Mouse (Mus musculus): ENCODE data around the gene C1ra. TPM values are rescaled to one million over a fixed set of nuclear protein-coding genes. Genes with fewer than 3 reads are reported as not detected.
"Not testable (repeated sequence)": the region's sequence is repeated elsewhere in the genome, so short reads cannot be mapped to it uniquely, and the experiment has no call there.

The C1ra gene
- total RNA-seq, 4 experiments from 2014 or later, result 11.2 to 14.1 (median 13.0) TPM

DNA sequence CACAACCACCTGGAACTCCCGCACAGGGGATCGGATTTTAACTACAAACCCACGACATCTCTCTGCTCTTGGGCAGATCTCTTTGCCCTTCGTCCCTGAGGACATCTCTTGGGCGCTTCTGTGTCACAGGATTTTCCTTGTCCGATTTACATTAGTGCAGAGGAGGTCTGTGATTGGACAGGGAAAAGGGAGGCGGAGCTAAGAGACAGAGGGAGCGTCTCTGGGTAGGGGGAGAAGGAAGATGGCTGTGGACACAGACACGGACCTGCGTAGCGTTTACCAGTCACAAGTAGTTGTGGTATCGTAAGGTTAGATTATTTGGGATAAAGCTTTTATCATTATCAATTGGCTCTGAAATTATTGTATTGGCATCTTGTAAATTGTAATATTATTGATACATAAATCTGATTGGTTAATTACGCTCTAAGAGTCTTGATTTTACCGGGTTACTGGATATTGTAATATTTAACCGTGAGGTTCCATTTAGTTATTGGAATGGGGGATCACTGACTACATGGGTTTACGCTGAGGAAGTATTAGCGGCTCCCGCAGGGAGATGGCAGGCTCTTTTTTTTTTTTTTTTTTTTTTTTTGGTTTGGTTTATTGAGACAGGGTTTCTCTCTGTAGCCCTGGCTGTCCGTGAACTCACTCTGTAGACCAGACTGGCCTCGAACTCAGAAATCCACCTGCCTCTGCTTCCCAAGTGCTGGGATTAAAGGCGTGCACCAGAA is 26.6 kb upstream of the C1ra start:
- no peak for DNase-seq (ENCODE audit: low spot score)

DNA sequence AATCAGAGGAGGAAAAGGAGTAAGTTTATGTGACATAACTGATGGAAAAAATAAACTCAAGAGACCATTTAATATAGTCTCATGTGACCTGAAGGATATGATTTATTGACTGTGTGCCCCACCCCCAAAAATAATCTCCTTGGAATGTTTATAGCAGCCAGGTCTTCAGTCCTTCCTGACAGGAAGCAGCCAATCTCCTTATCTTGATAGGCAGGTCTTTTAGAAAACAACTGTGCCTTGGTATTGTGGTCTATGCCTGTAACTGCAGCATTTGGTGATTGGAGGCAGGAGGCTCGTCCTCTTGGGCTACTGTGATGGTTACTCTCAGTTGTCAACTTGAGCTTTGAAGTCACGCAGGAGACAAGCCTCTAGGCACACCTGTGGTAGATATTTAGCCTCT is 24.7 kb upstream of the C1ra start:
- no peak for DNase-seq (ENCODE audit: low spot score)

GRCm38 (mm10) chr6:124488952-124489351 is 23.3 kb upstream of the C1ra start:
- DNase-seq (ENCODE audit: low spot score), result no peak

DNA sequence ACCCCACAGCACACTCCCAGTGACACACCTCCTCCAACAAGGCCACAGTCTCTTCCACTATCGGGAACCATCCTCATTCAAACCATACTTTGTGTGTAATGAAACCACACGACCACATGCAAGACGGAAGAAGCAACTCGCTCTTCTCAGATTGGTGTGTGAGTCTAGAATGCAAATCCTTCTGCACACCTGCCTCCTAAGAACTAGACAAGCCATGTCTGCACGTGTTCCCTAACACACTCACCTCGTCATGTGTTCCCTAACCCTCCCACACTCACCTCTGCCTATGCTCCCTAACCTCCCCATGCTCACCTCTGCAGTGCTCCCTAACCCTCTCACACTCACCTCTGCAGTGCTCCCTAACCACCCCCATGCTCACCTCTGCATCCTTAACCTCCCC is 20.8 kb upstream of the C1ra start:
- DNase-seq (ENCODE audit: low spot score), result no peak

DNA sequence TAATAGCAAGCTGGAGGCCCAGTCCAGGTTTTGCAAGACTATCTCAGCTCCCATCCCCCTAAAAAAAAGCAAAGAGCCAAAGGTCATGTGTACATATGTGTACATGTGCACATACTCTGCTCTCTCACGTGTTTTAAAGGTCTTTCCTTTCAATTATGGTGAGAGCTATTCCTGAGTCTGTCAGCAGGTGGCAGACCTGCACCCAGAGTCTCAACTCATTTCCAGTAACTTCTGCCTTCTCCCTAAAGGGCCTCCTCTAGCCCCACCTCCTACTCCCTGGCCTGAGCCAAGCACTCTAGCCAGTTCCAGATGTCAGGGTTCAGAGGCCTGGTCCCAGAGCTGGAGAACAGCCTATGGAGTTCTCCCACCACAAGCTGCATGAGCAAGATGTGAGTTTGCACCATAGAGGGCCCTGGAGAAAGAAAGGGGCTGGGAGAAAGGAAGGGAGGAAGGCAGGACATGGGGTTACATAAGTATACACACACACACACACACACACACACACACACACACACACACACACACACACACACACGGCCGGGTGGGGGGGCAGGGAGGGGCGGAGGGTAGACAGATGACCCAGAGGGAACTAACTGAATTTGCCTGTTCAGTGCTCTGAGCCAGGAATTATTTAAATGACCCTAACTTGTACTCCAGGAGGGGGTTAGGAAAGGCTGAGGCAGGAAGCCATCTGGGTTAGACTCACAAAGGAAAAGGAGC is 19.2 kb upstream of the C1ra start, which contains the start of gene C1rl:
C1rl (plus strand) TSS at position 272 of the 720 bp plus-strand sequence.
- DNase-seq (ENCODE audit: low spot score), result peak; percentile 89

DNA sequence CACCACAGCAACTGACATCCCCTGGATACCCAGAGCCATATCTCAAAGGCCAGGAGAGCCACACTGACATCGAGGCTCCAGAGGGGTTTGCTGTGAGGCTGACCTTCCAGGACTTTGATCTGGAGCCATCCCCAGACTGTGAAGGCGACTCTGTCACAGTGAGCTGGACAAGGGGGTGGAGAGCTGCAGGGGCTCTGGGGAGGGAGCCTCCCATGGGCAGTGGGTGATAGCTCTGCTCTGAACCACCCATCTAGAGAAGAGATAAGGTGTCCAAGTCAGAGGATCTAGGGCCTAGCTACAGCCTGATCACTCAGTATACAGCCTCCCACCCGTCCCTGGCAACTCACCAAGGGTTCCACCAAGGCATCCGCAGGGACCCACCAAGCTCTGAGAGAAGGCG is 18.3 kb upstream of the C1ra start:
- DNase-seq (ENCODE audit: low spot score), result no peak

GRCm38 (mm10) chr6:124496054-124496453 is 16.2 kb upstream of the C1ra start:
- DNase-seq (ENCODE audit: low spot score), result no peak

DNA sequence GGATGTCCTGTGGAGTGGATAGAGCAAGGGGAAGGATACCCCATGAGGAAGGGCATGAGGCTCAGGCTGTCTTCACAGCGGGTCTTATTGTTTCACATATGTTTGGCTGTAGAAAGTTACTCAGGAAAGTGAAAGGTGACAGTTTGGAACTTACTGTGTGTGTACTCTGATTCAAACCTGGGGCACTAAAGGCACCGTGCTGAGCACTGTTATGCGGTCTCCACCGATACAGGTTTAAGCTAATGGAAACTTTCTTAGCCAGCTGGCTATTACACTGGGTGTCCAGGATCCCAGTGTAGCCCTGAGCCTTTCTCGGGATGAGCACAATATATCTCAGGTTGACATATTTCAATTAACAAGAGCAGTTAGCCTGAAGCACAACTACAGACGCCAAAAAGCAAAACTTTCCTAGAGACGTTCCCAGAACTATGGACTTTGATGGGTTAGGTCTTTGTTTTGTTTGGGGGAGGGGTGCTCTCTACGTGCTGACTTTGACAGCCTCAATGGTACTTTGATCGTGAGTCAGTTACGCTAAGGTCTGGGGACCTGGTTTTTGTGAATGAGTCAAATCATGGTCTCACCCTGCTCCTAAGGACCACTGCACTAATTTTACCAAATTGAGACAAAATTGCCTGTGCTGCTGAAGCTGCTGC is 12.2 kb upstream of the C1ra start:
- no peak for DNase-seq (ENCODE audit: low spot score)

DNA sequence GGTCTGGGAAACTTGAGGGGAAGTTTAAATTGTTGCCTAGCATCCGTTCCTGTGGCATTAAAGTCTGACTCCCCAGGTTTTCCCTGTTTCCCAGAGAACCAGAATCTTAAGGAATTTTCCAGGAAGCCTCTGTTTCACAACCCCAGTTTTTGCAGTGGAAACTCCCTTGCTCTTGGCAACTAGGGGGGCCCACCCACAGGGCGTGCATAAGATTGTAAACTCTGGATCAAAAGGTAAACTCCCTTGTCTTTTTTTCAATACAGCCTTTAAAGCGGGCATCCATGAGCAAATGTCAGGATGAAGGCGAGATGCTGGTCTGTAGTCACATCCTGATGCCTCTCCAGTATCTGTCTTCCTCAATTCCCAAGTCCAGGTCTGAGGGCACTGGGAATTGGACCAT is 10.7 kb upstream of the C1ra start:
- no peak for DNase-seq (ENCODE audit: low spot score)

- no peak for DNase-seq (ENCODE audit: low spot score)
These were observed 10.2 kb upstream of the C1ra start for GRCm38 (mm10) chr6:124502021-124502420.

DNA sequence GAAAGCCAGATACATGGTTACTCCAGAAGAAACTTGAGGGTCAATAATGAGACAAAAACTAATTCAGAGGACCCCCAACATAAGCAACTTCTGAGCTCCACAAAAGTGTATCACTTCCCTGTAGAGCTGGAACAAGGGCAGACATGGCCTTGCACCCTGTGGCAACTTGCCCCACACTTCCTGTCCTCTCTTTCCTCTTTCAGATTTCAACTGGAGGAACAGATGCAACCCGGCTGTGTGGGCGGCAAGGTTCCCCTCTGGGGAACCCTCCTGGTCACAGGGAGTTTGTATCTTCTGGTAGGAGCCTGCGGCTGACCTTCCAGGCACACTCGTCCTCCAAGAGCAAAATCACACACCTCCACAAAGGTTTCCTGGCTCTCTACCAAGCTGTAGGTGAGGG is 7.2 kb upstream of the C1ra start:
- DNase-seq (ENCODE audit: low spot score), result no peak

GRCm38 (mm10) chr6:124506991-124507390 is 5.2 kb upstream of the C1ra start:
- no peak for DNase-seq (ENCODE audit: low spot score)

- DNase-seq (ENCODE audit: low spot score), result no peak
These were observed 3.9 kb upstream of the C1ra start for GRCm38 (mm10) chr6:124508292-124508691.

- not testable (repeated sequence) for DNase-seq (ENCODE audit: low spot score)
These were observed 3.0 kb upstream of the C1ra start for GRCm38 (mm10) chr6:124509192-124509591.

DNA sequence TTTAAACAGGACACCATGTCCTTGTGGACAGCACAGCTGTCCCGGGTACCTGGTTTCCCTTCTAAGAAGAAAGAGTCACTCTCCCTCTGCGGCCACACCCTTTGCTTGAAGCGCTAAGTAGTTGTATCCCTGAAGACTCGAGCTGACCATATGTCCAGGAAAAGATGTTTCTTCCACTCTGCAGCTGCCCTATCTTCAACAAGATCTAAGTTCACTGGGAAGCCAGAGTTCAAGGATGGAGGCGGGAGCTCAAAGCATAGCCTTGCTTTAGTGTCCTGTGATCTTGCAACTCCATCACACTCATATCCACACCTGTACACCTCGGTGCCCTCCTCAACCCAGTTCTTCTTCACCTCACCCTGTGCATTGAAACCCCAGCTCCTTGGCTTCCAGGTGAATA is 269 bp upstream of the C1ra start:
- DNase-seq (ENCODE audit: low spot score), result no peak

GRCm38 (mm10) chr6:124517733-124518132 is 5.5 kb downstream of the C1ra start:
- DNase-seq (ENCODE audit: low spot score), result not testable (repeated sequence)

GRCm38 (mm10) chr6:124522082-124522481 is 9.9 kb downstream of the C1ra start:
- not testable (repeated sequence) for DNase-seq (ENCODE audit: low spot score)

- no peak for DNase-seq (ENCODE audit: low spot score)
These were observed 15.7 kb downstream of the C1ra start for GRCm38 (mm10) chr6:124527881-124528280.

- DNase-seq (ENCODE audit: low spot score), result no peak
These were observed 18.9 kb downstream of the C1ra start for GRCm38 (mm10) chr6:124531077-124531476.

GRCm38 (mm10) chr6:124536125-124536829 is 24.1 kb downstream of the C1ra start:
- not testable (repeated sequence) for DNase-seq (ENCODE audit: low spot score)

- DNase-seq (ENCODE audit: low spot score), result not testable (repeated sequence)
These were observed 29.0 kb downstream of the C1ra start for GRCm38 (mm10) chr6:124541176-124541575.

DNA sequence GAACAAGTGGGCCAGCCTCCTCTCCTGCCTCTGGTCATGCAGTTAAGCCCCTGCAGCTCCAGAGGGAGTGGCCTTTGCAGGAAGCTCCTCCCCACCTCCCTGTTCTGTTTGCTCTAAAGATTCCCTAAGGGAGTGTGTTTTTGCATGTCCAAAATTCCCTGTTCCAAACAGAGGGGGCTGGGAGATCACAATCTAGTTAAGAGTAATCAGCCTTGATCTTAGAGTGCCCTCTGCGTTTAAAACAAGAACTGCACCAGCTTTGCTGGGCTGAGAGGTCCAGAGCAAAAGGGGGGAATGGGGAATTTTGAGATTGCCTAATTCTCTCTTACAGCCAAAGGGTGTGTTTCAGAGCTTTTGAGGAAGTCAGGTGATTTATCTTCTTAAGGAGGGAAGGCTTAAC is 30.1 kb downstream of the C1ra start, which contains the start of gene C1s1:
C1s1 (minus strand) TSS at position 76 of the 400 bp plus-strand sequence.
- DNase-seq (ENCODE audit: low spot score), result peak; percentile 68

All from heart, adult 8-10 months (tissue).